Mouse (Mus musculus) ES-E14 (cell line): ENCODE data around the gene Gm9195.

Source experiments
- CHD2 ChIP-seq: IDR thresholded peaks from 2 replicates; pipeline ENCODE4 v1.6.1; 2014; ENCODE audit warnings: mild to moderate bottlenecking, low read depth, low read length, inconsistent platforms
- HCFC1 ChIP-seq: IDR thresholded peaks from 2 replicates; pipeline ENCODE4 v1.6.1; 2012; ENCODE audit warnings: low read length, inconsistent platforms, borderline replicate concordance; ENCODE audit not compliant: insufficient read depth
- MAFK ChIP-seq: IDR thresholded peaks from 2 replicates; pipeline ENCODE4 v1.6.1; 2014; ENCODE audit warnings: mild to moderate bottlenecking, low read depth, low read length, inconsistent platforms; ENCODE audit not compliant: insufficient read depth
- ZC3H11A ChIP-seq: IDR thresholded peaks from 2 replicates; pipeline ENCODE4 v1.6.1; 2012; ENCODE audit warnings: low read depth, mild to moderate bottlenecking, inconsistent platforms, low read length, borderline replicate concordance
- ZNF384 ChIP-seq: IDR thresholded peaks from 2 replicates; pipeline ENCODE4 v1.6.1; 2012; ENCODE audit warnings: low read depth, low read length, inconsistent platforms

DNA sequence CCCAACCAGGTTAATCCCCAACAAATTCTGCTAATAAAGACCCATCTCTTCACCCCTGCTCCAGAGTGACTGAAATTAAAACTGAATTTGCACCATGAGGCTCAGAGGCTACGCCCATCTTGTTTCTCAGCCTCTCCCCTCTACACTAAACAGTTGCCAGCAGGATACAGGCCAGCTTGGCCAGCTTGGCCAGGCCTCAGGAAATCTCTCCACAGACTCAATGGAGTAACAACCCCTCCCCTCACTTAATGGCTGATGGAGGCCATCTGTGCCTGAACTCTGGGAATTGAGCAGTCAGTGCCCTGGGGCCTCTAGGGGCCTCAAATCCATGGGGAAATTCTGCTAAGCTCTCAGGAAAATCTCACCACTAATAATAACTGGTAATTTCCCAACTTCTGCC, 101.9 kb downstream of the Gm9195 start:
- TF ChIP-seq HCFC1 (no peak), CHD2 (no peak), ZNF384 (no peak), ZC3H11A (no peak), MAFK (no peak)
